Mouse (Mus musculus): ENCODE data around the gene Adamts16. TPM values are rescaled to one million over a fixed set of nuclear protein-coding genes. Genes with fewer than 3 reads are reported as not detected.

Gene Adamts16
- polyA plus RNA-seq, 1 experiment from 2014 or later = 3.7 TPM

DNA sequence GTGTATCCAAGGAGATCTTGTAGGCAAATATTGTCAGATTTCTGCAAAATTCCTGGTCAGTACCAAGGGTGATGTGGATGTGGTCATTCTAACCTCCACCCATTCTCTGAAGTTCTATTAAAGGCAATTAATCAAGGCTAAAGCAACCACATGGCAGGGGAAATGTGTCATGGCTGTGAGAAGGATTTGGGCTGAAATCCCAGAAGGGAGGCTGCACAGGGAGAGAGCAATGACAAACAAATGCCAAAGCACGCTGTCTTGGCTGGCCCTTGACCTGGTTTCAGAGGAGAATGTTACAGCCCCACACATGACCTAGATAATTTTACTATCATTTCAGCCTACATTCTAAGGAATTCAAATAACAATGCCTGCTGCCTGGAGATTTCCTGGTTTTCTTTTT is 52.6 kb downstream of the Adamts16 start:
- H3K4me3 ChIP-seq = no peak overlapping the region
- ATAC-seq (ENCODE audit: low FRiP score, low read depth) = no peak

DNA sequence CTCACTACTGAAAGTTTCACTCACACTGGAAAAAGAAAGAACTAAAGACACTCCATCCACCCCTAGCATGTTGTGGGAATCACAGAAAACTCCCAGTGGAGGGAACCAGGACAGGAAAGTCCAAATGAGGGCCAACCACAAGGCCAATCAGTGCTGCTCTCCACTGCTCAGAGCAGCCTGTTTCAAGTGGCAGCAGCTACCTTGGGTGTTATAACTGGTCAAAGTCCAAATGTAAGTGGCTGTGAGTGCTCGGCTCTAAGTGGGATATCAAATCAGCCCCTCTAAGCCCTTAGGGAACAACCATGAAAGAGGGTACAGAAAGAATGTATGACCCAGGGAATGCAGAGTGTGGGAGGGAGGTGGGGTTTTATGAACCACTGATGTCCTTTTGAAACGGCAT is 56.5 kb downstream of the Adamts16 start:
- 80% methylated on average over 2 of the region's 2 CpGs for whole genome bisulfite sequencing
- no peak overlapping the region for H3K27ac ChIP-seq

More for the DNA sequence above, 52.6 kb downstream of the Adamts16 start:
- H3K9me3 ChIP-seq = no peaks in the 10 kb centered on the region
- no peaks in the 10 kb centered on the region for H3K36me3 ChIP-seq
- no peaks in the 10 kb centered on the region for H3K4me1 ChIP-seq
- no peak overlapping the region for H3K27ac ChIP-seq
- H3K27me3 ChIP-seq (replicated peaks) = no peaks in the 10 kb centered on the region
- WGBS = 72% methylated on average over 1 of the region's 1 CpGs
- no peak overlapping the region for H3K4me2 ChIP-seq (replicated peaks)
- no peak overlapping the region for H3K9ac ChIP-seq

DNA sequence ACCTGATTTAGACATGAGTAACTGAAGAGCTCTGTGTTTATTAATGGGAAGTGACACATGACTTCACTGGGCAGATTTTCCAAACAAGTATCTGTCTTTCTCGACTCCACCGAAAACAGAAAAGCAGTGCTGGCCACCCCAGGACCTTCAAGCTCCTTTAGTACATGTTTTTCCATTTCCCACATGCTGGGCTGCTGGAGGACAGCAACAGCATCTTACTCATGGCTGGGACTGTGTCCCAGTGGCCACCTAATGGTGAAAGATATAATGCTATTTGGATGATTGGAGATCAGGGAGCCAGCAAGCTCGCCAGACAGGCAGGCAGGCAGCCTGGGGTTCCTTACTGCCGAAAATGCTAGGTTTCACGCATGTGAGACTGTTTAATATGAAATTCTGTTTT is 57.5 kb downstream of the Adamts16 start:
- no peak for ATAC-seq (ENCODE audit: low FRiP score, low read depth)
- Histone ChIP-seq H3K9me3 (no peaks in the 10 kb centered on the region), H3K4me3 (no peak overlapping the region), H3K9ac (no peak overlapping the region), H3K4me2 (replicated peaks) (no peak overlapping the region), H3K27ac (no peak overlapping the region), H3K36me3 (no peaks in the 10 kb centered on the region), H3K4me1 (no peaks in the 10 kb centered on the region), H3K27me3 (replicated peaks) (no peaks in the 10 kb centered on the region)
- 78% methylated on average over 5 of the region's 5 CpGs for WGBS

More for the DNA sequence above, 56.5 kb downstream of the Adamts16 start:
- H3K9me3 ChIP-seq = no peaks in the 10 kb centered on the region
- no peaks in the 10 kb centered on the region for H3K27me3 ChIP-seq (replicated peaks)
- no peaks in the 10 kb centered on the region for H3K4me1 ChIP-seq
- no peak for ATAC-seq (ENCODE audit: low FRiP score, low read depth)
- no peak overlapping the region for H3K4me3 ChIP-seq
- no peak overlapping the region for H3K9ac ChIP-seq
- H3K4me2 ChIP-seq (replicated peaks) = no peak overlapping the region
- no peaks in the 10 kb centered on the region for H3K36me3 ChIP-seq

DNA sequence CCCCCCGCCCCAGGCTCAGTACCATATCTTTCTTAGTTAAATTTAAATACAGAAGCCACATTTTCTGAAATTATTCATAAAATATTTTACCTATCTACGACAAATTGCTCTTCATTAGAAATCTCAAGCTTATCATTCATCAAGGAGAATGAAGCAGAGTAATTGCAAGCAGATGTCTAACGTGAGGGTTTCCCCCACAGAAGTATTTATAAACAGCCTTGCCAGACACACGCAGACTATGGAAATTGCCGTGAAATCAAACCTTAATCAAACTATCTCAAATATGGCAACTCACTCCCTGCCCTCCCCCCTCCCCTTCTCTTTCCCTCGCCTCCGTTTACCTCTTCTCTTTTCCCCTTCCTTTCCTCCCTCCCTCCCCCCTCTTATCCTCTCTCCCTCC is 61.8 kb downstream of the Adamts16 start:
- H3K36me3 ChIP-seq = no peaks in the 10 kb centered on the region
- H3K4me2 ChIP-seq (replicated peaks) = no peak overlapping the region
- ATAC-seq (ENCODE audit: low FRiP score, low read depth) = no peak
- H3K9ac ChIP-seq = no peak overlapping the region
- H3K4me1 ChIP-seq = no peaks in the 10 kb centered on the region
- 65% methylated on average over 7 of the region's 7 CpGs for WGBS
- no peak overlapping the region for H3K27ac ChIP-seq
- no peak overlapping the region for H3K4me3 ChIP-seq
- H3K27me3 ChIP-seq (replicated peaks) = no peaks in the 10 kb centered on the region
- no peaks in the 10 kb centered on the region for H3K9me3 ChIP-seq

GRCm38 (mm10) chr13:70778872-70779554 is 62.6 kb downstream of the Adamts16 start:
- H3K4me1 ChIP-seq = no peaks in the 10 kb centered on the region
- H3K4me3 ChIP-seq = no peak overlapping the region
- no peak for ATAC-seq (ENCODE audit: low FRiP score, low read depth)
- H3K36me3 ChIP-seq = no peaks in the 10 kb centered on the region
- H3K9me3 ChIP-seq = no peaks in the 10 kb centered on the region
- no peak overlapping the region for H3K4me2 ChIP-seq (replicated peaks)
- WGBS = 71% methylated on average over 9 of the region's 9 CpGs
- no peak overlapping the region for H3K9ac ChIP-seq
- no peak overlapping the region for H3K27ac ChIP-seq
- no peaks in the 10 kb centered on the region for H3K27me3 ChIP-seq (replicated peaks)

GRCm38 (mm10) chr13:70771100-70771499 is 70.5 kb downstream of the Adamts16 start:
- Histone ChIP-seq H3K27me3 (replicated peaks) (no peaks in the 10 kb centered on the region), H3K9me3 (no peaks in the 10 kb centered on the region), H3K9ac (no peak overlapping the region), H3K36me3 (no peaks in the 10 kb centered on the region), H3K4me1 (no peaks in the 10 kb centered on the region), H3K4me3 (no peak overlapping the region), H3K27ac (no peak overlapping the region), H3K4me2 (replicated peaks) (no peak overlapping the region)
- ATAC-seq (ENCODE audit: low FRiP score, low read depth) = no peak
- WGBS = 93% methylated on average over 6 of the region's 6 CpGs

- no peak overlapping the region for H3K4me2 ChIP-seq (replicated peaks)
- no peak overlapping the region for H3K27ac ChIP-seq
- H3K4me3 ChIP-seq = no peak overlapping the region
- H3K27me3 ChIP-seq (replicated peaks) = no peaks in the 10 kb centered on the region
- no peaks in the 10 kb centered on the region for H3K4me1 ChIP-seq
- no peak for ATAC-seq (ENCODE audit: low FRiP score, low read depth)
- no peaks in the 10 kb centered on the region for H3K9me3 ChIP-seq
- H3K36me3 ChIP-seq = no peaks in the 10 kb centered on the region
- 59% methylated on average over 2 of the region's 2 CpGs for WGBS
- no peak overlapping the region for H3K9ac ChIP-seq
Observed at GRCm38 (mm10) chr13:70769156-70769555, 72.5 kb downstream of the Adamts16 start.

DNA sequence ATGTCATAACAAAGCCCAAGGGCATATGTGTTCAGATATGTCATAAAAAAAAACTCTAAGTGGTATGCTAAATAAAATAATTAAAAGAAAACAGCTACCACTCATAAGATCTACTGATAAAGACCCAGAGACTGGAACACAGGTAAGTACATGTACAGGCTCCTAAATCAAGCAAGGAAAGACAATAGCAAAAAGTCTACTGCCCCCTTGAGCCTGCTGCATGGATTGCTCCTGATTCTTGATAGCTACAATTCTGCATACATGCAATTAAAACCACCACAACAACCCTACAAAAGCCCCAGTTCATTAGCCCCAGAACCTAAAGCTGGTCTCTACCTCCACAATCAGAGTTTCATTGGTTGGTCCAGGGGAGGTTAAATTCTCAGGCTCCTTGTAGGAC is 74.1 kb downstream of the Adamts16 start:
- Histone ChIP-seq H3K9ac (no peak overlapping the region), H3K4me3 (no peak overlapping the region), H3K27me3 (replicated peaks) (no peaks in the 10 kb centered on the region), H3K4me2 (replicated peaks) (no peak overlapping the region), H3K9me3 (no peaks in the 10 kb centered on the region), H3K27ac (no peak overlapping the region), H3K4me1 (no peaks in the 10 kb centered on the region), H3K36me3 (no peaks in the 10 kb centered on the region)
- no peak for ATAC-seq (ENCODE audit: low FRiP score, low read depth)

DNA sequence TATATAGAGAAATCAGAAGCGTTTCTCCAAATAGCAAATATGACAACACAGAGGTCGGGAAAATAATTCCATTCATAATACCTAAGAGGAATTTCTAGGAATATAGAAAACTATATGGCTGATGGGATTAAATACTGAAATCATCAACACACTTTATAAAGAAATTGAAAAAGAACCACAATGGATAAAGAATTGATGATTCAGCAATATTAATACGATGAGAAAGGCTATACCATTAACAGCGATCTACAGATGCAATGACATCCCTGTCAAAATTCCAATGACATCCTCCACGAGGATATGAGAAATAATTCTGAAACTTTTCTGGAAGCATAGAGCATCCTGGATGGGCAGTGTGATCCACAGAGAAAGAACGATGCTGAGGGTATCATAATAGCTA is 76.9 kb downstream of the Adamts16 start:
- no peak overlapping the region for H3K9ac ChIP-seq
- 85% methylated on average over 6 of the region's 6 CpGs for WGBS
- no peaks in the 10 kb centered on the region for H3K27me3 ChIP-seq (replicated peaks)
- H3K27ac ChIP-seq = no peak overlapping the region
- no peak for ATAC-seq (ENCODE audit: low FRiP score, low read depth)
- no peak overlapping the region for H3K4me2 ChIP-seq (replicated peaks)
- no peaks in the 10 kb centered on the region for H3K9me3 ChIP-seq
- H3K4me3 ChIP-seq = no peak overlapping the region
- no peaks in the 10 kb centered on the region for H3K4me1 ChIP-seq
- H3K36me3 ChIP-seq = no peaks in the 10 kb centered on the region

- no peak overlapping the region for H3K4me2 ChIP-seq (replicated peaks)
- no peaks in the 10 kb centered on the region for H3K27me3 ChIP-seq (replicated peaks)
- no peaks in the 10 kb centered on the region for H3K4me1 ChIP-seq
- no peaks in the 10 kb centered on the region for H3K36me3 ChIP-seq
- no peak overlapping the region for H3K27ac ChIP-seq
- no peaks in the 10 kb centered on the region for H3K9me3 ChIP-seq
- no peak for ATAC-seq (ENCODE audit: low FRiP score, low read depth)
- no peak overlapping the region for H3K4me3 ChIP-seq
- no peak overlapping the region for H3K9ac ChIP-seq
- WGBS = 90% methylated on average over 2 of the region's 2 CpGs
Observed at GRCm38 (mm10) chr13:70762586-70762985, 79.0 kb downstream of the Adamts16 start.

DNA sequence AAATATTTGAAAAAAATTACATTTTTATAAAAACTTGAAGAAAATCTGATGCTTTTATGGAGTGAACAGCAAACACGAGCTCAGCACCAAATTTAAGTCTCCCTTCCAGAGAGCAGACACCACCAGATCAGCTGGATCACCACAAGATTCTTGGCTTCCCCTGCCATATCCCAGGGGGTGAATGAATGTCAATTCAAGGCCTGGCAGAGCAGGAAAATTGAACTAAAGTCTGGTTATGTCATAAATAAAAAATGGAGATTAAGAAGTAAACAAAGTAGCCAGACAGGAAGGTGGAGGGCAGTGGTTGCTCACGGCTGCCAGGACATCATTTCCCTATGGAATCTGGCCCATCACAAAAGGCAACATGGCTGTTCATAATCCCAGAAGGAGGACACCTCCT is 80.3 kb downstream of the Adamts16 start:
- Histone ChIP-seq H3K9me3 (no peaks in the 10 kb centered on the region), H3K4me2 (replicated peaks) (no peak overlapping the region), H3K27ac (no peak overlapping the region), H3K36me3 (no peaks in the 10 kb centered on the region), H3K27me3 (replicated peaks) (no peaks in the 10 kb centered on the region), H3K4me3 (no peak overlapping the region), H3K9ac (no peak overlapping the region), H3K4me1 (no peaks in the 10 kb centered on the region)
- WGBS = 68% methylated on average over 2 of the region's 2 CpGs
- ATAC-seq (ENCODE audit: low FRiP score, low read depth) = no peak

- H3K27me3 ChIP-seq (replicated peaks) = no peaks in the 10 kb centered on the region
- no peak overlapping the region for H3K9ac ChIP-seq
- H3K9me3 ChIP-seq = no peaks in the 10 kb centered on the region
- no peaks in the 10 kb centered on the region for H3K4me1 ChIP-seq
- 95% methylated on average over 9 of the region's 9 CpGs for WGBS
- H3K27ac ChIP-seq = no peak overlapping the region
- no peak overlapping the region for H3K4me2 ChIP-seq (replicated peaks)
- no peak overlapping the region for H3K4me3 ChIP-seq
- no peak for ATAC-seq (ENCODE audit: low FRiP score, low read depth)
- H3K36me3 ChIP-seq = no peaks in the 10 kb centered on the region
Observed at GRCm38 (mm10) chr13:70760186-70760585, 81.4 kb downstream of the Adamts16 start.

DNA sequence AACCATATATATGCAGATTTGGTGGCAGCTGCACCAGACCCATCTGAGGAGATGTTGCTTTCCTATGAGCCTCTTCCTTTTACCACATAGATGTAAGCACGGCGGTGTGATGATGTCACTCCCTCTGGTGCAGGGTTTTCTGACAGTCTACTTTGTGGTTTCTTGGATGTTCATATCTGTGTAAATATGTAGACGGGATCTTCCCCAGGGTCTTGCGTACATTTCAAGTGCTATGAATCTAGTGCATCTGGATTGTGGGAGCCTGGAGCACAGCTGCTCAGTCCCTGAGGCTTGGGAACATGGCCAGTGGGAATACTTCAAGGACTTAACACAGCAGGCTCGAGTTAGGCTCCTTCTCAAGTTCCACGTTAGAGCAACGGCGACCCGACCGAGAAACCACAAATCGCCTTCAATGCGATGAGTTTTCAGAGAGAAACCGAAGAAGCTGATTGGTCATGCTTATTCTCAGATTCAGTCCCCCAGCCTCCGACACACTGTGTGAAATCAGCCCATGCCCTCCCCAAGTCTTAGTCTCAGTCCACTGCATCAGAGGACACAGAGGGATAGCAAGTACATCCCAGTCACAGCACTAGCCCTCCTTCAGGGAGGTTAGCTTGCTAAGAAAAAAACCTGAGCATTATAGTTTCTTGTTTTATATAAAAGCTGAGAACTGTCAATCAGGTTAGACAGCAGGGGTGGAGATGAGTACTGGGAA is 95.2 kb downstream of the Adamts16 start:
- no peak overlapping the region for H3K9ac ChIP-seq
- no peak for ATAC-seq (ENCODE audit: low FRiP score, low read depth)
- no peaks in the 10 kb centered on the region for H3K27me3 ChIP-seq (replicated peaks)
- 74% methylated on average over 14 of the region's 14 CpGs for WGBS
- H3K36me3 ChIP-seq = no peaks in the 10 kb centered on the region
- no peaks in the 10 kb centered on the region for H3K4me1 ChIP-seq
- no peak overlapping the region for H3K4me2 ChIP-seq (replicated peaks)
- H3K9me3 ChIP-seq = no peaks in the 10 kb centered on the region
- H3K4me3 ChIP-seq = no peak overlapping the region
- no peak overlapping the region for H3K27ac ChIP-seq
